Mouse (Mus musculus) CH12.LX (cell line): ENCODE data around the gene Tmem30c. TPM values are rescaled to one million over a fixed set of nuclear protein-coding genes. Genes with fewer than 3 reads are reported as not detected.

Experiments used
- DNase-seq: peaks from one replicate; pipeline ENCODE4 v3.0.0-alpha.2; 2013; ENCODE audit errors: extremely low read depth
- H3K27ac ChIP-seq: 2 replicates; pipeline ENCODE4 v1.5.1; 2012; ENCODE audit warnings: low read depth, mild to moderate bottlenecking, control low read depth, moderate library complexity; ENCODE audit not compliant: insufficient read depth
- H3K27me3 ChIP-seq: replicated peaks from 2 replicates; pipeline ENCODE3; 2012; ENCODE audit warnings: inconsistent platforms
- H3K36me3 ChIP-seq, 2 experiments: replicated peaks in 1 of 2; 2 replicates each; pipeline versions ENCODE3 to v1.6.1; 2012; ENCODE audit warnings: inconsistent platforms in 1 of 2, low read length in 1 of 2, mild to moderate bottlenecking in 1 of 2, mixed read lengths in 1 of 2, moderate library complexity in 1 of 2; ENCODE audit not compliant: control insufficient read depth in 1 of 2, insufficient read depth in 1 of 2
- H3K4me1 ChIP-seq, 2 experiments: 2 replicates each; pipeline ENCODE4 v1.6.1; 2012; ENCODE audit warnings: inconsistent platforms in 1 of 2, moderate library complexity in 1 of 2; ENCODE audit not compliant: insufficient read depth in 2 of 2, control insufficient read depth in 1 of 2
- H3K4me2 ChIP-seq: 2 replicates; pipeline ENCODE4 v1.6.1; 2012; ENCODE audit warnings: low read depth, mild to moderate bottlenecking, control low read depth; ENCODE audit not compliant: poor library complexity, insufficient read depth, severe bottlenecking
- H3K4me3 ChIP-seq, 3 experiments: fragments of 150-350 bp in 1 of 3; sonication (generic) in 1 of 3; replicated peaks in 1 of 3; 2 replicates each; pipeline versions ENCODE3 to v1.5.1; 2011 to 2012; ENCODE audit warnings: low read depth in 2 of 3, low read length in 2 of 3, mild to moderate bottlenecking in 2 of 3, moderate library complexity in 2 of 3, control low read depth in 1 of 3, improper control_type of control experiment in 1 of 3, inconsistent platforms in 1 of 3, mixed read lengths in 1 of 3; ENCODE audit not compliant: poor library complexity in 1 of 3
- H3K79me2 ChIP-seq: replicated peaks from 2 replicates; pipeline ENCODE4 v1.6.1; 2012; ENCODE audit warnings: mild to moderate bottlenecking, moderate library complexity; ENCODE audit not compliant: control insufficient read depth, poor library complexity, insufficient read depth, severe bottlenecking; ENCODE audit errors: extremely low read depth
- H3K9ac ChIP-seq: 2 replicates; pipeline ENCODE4 v1.6.1; 2012; ENCODE audit warnings: low read depth, mild to moderate bottlenecking, control low read depth, moderate library complexity; ENCODE audit not compliant: insufficient read depth
- H3K9me3 ChIP-seq: replicated peaks from 2 replicates; pipeline ENCODE3; 2012; ENCODE audit warnings: low read length, inconsistent platforms, mixed read lengths
- BHLHE40 ChIP-seq: IDR thresholded peaks from 2 replicates; pipeline ENCODE4 v1.6.1; 2011; ENCODE audit warnings: mild to moderate bottlenecking, low read depth, low read length, improper control_type of control experiment
- CHD1 ChIP-seq: IDR thresholded peaks from 2 replicates; pipeline ENCODE4 v1.6.1; 2012; ENCODE audit warnings: low read depth, low read length, improper control_type of control experiment, inconsistent platforms
- EP300 ChIP-seq: IDR thresholded peaks from 2 replicates; pipeline ENCODE4 v1.6.1; 2011; ENCODE audit warnings: low read length, improper control_type of control experiment
- ETS1 ChIP-seq: conservative IDR thresholded peaks from 2 replicates; pipeline ENCODE4 v1.6.1; 2012; ENCODE audit warnings: low read depth, mild to moderate bottlenecking, inconsistent platforms, low read length, improper control_type of control experiment, moderate library complexity
- KAT2A ChIP-seq: IDR thresholded peaks from 2 replicates; pipeline ENCODE4 v1.6.1; 2012; ENCODE audit warnings: low read length, improper control_type of control experiment, inconsistent platforms; ENCODE audit not compliant: insufficient replicate concordance
- MAFK ChIP-seq: IDR thresholded peaks from 2 replicates; pipeline ENCODE4 v1.6.1; 2011; ENCODE audit warnings: low read length, improper control_type of control experiment; ENCODE audit not compliant: insufficient replicate concordance
- MAX ChIP-seq: IDR thresholded peaks from 2 replicates; pipeline ENCODE4 v1.6.1; 2011; ENCODE audit warnings: low read length, improper control_type of control experiment
- MAZ ChIP-seq: IDR thresholded peaks from 2 replicates; pipeline ENCODE4 v1.6.1; 2012; ENCODE audit warnings: low read depth, mild to moderate bottlenecking, inconsistent platforms, low read length, improper control_type of control experiment, moderate library complexity
- MEF2A ChIP-seq: IDR thresholded peaks from 2 replicates; pipeline ENCODE4 v1.6.1; 2014; ENCODE audit warnings: low read depth, mild to moderate bottlenecking, inconsistent platforms, low read length, improper control_type of control experiment, borderline replicate concordance
- NRF1 ChIP-seq: IDR thresholded peaks from 2 replicates; pipeline ENCODE4 v1.6.1; 2014; ENCODE audit warnings: low read depth, mild to moderate bottlenecking, inconsistent platforms, low read length, improper control_type of control experiment, moderate library complexity
- POLR2AphosphoS2 ChIP-seq: IDR thresholded peaks from 2 replicates; pipeline ENCODE4 v1.6.1; 2011; ENCODE audit warnings: low read depth, low read length, improper control_type of control experiment
- SMC3 ChIP-seq: IDR thresholded peaks from 2 replicates; pipeline ENCODE4 v1.6.1; 2011; ENCODE audit warnings: low read depth, low read length, improper control_type of control experiment
- USF2 ChIP-seq: conservative IDR thresholded peaks from 2 replicates; pipeline ENCODE4 v1.6.1; 2011; ENCODE audit warnings: low read depth, low read length, improper control_type of control experiment
- ZKSCAN1 ChIP-seq: IDR thresholded peaks from 2 replicates; pipeline ENCODE4 v1.6.1; 2012; ENCODE audit warnings: low read depth, inconsistent platforms, low read length, improper control_type of control experiment, borderline replicate concordance
- ZMIZ1 ChIP-seq: IDR thresholded peaks from 2 replicates; pipeline ENCODE4 v1.6.1; 2012; ENCODE audit warnings: low read depth, mild to moderate bottlenecking, inconsistent platforms, low read length, improper control_type of control experiment
- dilution Hi-C: fragments of 300-500 bp; cut with MboI; formaldehyde crosslinking; loops from 2 replicates; pipeline ENCODE4 v1.14.3; 2020; ENCODE audit warnings: low sequenced_read_pairs; ENCODE audit not compliant: extremely low pct_unique_long_range_greater_than_20kb, extremely low pct_ligation_motif_present
- in situ Hi-C: fragments of 300-500 bp; cut with MboI; formaldehyde crosslinking; loops from 3 replicates; pipeline ENCODE4 v1.14.3; 2019; ENCODE audit warnings: low sequenced_read_pairs, low pct_ligation_motif_present, low pct_unique_long_range_greater_than_20kb, mixed read lengths
- polyA plus RNA-seq: library from polyadenylated mRNA; unstranded; fragments of >175 nt; gene quantifications from 2 replicates; pipeline ENCODE4 v1.2.1, GENCODE M21; 2012; ENCODE audit warnings: low read depth; ENCODE audit not compliant: insufficient read length
- total RNA-seq, 2 experiments: library from RNA; depleted of rRNA; stranded (reverse); fragments of 300-350 nt in 1 of 2; fragments of >200 nt in 1 of 2; gene quantifications; 2 replicates each; pipeline ENCODE4 v1.2.3; 2012 to 2014

Gene Tmem30c
- total and polyA plus RNA-seq, 3 experiments = 0.07 to 0.16 TPM; not detected in 1

- H3K9ac ChIP-seq = no peak overlapping the region
- no peaks in the 10 kb centered on the region for H3K79me2 ChIP-seq
- TF ChIP-seq USF2 = no peak
- TF ChIP-seq ETS1 = no peak
- no peak for TF ChIP-seq POLR2AphosphoS2
- no peak for TF ChIP-seq SMC3
- TF ChIP-seq KAT2A = no peak
- no peak for TF ChIP-seq MAX
- TF ChIP-seq MEF2A = no peak
- no peak for TF ChIP-seq BHLHE40
- no peak for TF ChIP-seq ZMIZ1
- TF ChIP-seq ZKSCAN1 = no peak
- no peak for TF ChIP-seq EP300
- no peak for TF ChIP-seq CHD1
- no peaks in the 10 kb centered on the region for H3K36me3 ChIP-seq
- H3K4me2 ChIP-seq = no peak overlapping the region
- in situ Hi-C loops = no loop called here
- DNase-seq = no peak
- H3K27me3 ChIP-seq = peaks cover 2% of the 10 kb centered on the region
- H3K4me1 ChIP-seq = peaks cover 3 to 11% of the 10 kb centered on the region in 2 experiments; a peak in 3 of 4 replicates
- H3K4me3 ChIP-seq = no peak overlapping the region
- no peak overlapping the region for H3K27ac ChIP-seq
- H3K9me3 ChIP-seq = peaks cover 6% of the 10 kb centered on the region
- dilution Hi-C loops = no loop called here
Measured at GRCm38 (mm10) chr16:57250991-57251390, 41.7 kb downstream of the Tmem30c start.

- Histone ChIP-seq H3K79me2 (no peaks in the 10 kb centered on the region), H3K27ac (no peak overlapping the region), H3K4me2 (no peak overlapping the region), H3K9ac (no peak overlapping the region), H3K27me3 (peaks cover 2% of the 10 kb centered on the region)
- DNase-seq = no peak
- in situ Hi-C loops = loop anchor here (5.0 to 10.0 kb wide), 3 partner anchors 150 to 360 kb away; partner anchors contain the start of gene Cmss1
- TF ChIP-seq NRF1 (no peak), MAZ (no peak), MAFK (peak; percentile 88)
- TF ChIP-seq, all 38 proteins: peak for 1
- Histone ChIP-seq H3K9me3 (peaks cover 6% of the 10 kb centered on the region), H3K4me3 (no peak overlapping the region), H3K4me1 (peaks cover 5 to 18% of the 10 kb centered on the region in 2 experiments; a peak in 3 of 4 replicates), H3K36me3 (no peaks in the 10 kb centered on the region)
- dilution Hi-C loops = loop anchor here (25.0 kb wide), 1 partner anchor 365 kb away; the partner anchor contains the start of gene Cmss1
Measured at GRCm38 (mm10) chr16:57247464-57247863, 45.2 kb downstream of the Tmem30c start.
